17 mouse cellular contexts compared by ENCODE assay signal in genomic region chr7:99432863-99433262, GRCm38 (mm10). TPM values are rescaled to one million over a fixed set of nuclear protein-coding genes. Genes with fewer than 3 reads are reported as not detected.
DNase-seq lines count a peak whose midpoint lies in the region; ATAC-seq and TF ChIP-seq lines count a peak whose summit lies in the region.
"Had no signal": no experiment of that assay in that cellular context is flagged by ENCODE, and none has a peak within 500 bp of the region (broad histone marks: within the 10 kb centered on the region; RNA-seq: fewer than 3 reads in every experiment).

No protein-coding gene starts in this region.

- H3K4me1 ChIP-seq in hindbrain, embryonic 10.5 days (replicated peaks), result peaks cover 67% of the 10 kb centered on the region
- H3K4me1 ChIP-seq in hindbrain, embryonic 16.5 days (ENCODE audit: control insufficient read depth, insufficient read depth, low read depth, low read length), result peaks cover 10% of the 10 kb centered on the region
- peaks cover 63 to 93% of the 10 kb centered on the region in 2 experiments for H3K4me1 ChIP-seq in CH12.LX (ENCODE audit: control insufficient read depth in 1 of 2, insufficient read depth in 2 of 2)
- H3K4me1 ChIP-seq in forebrain, postnatal 0 days (ENCODE audit: insufficient read depth), result peaks cover 10% of the 10 kb centered on the region; the same call in 1 of the 2 replicates

- DNase-seq in hindbrain, embryonic 10.5 days (ENCODE audit: low spot score), result no peak
- peak; percentile 24 for DNase-seq in CD4-positive helper T cell, adult 2 months (ENCODE audit: low read depth, low spot score)
- DNase-seq in CH12.LX (ENCODE audit: extremely low read depth), result peak; percentile 64
- DNase-seq in forebrain, postnatal 0 days, result no peak
- no peak for DNase-seq in urinary bladder, adult 2 months (ENCODE audit: low spot score)
- no peak for DNase-seq in gastrocnemius, postnatal 10 days
- DNase-seq in embryo, embryonic 9.5 days (ENCODE audit: extremely low spot score), result no peak
- DNase-seq: adrenal gland, postnatal 10 days; cerebellum, adult 9-10 months; embryo, embryonic 11 days; kidney, adult 2 months; thymus, adult 2 months had no signal

- H3K9ac ChIP-seq in hindbrain, embryonic 16.5 days (ENCODE audit: low read depth, low read length), result no peak overlapping the region
- H3K9ac ChIP-seq in CH12.LX (ENCODE audit: insufficient read depth, low read depth), result no peak overlapping the region
- no peak overlapping the region for H3K9ac ChIP-seq in forebrain, postnatal 0 days
- H3K9ac ChIP-seq: limb, embryonic 12.5 days; liver, embryonic 15.5 days had no signal

- no peak for TF ChIP-seq RAD21 in CH12.LX (IDR thresholded peaks at IDR 0.05; ENCODE audit: low read depth, low read length)

- no peaks in the 10 kb centered on the region for H3K9me3 ChIP-seq in hindbrain, embryonic 10.5 days
- no peaks in the 10 kb centered on the region for H3K9me3 ChIP-seq in hindbrain, embryonic 16.5 days (ENCODE audit: control insufficient read depth, low read length)
- H3K9me3 ChIP-seq in CH12.LX (replicated peaks; ENCODE audit: low read length), result no peaks in the 10 kb centered on the region
- no peaks in the 10 kb centered on the region for H3K9me3 ChIP-seq in forebrain, postnatal 0 days (ENCODE audit: low read length)
- H3K9me3 ChIP-seq: hindbrain, embryonic 15.5 days; limb, embryonic 12.5 days; liver, embryonic 15.5 days had no signal

- H3K27me3 ChIP-seq in hindbrain, embryonic 10.5 days (ENCODE audit: insufficient read depth, poor library complexity, severe bottlenecking), result no peaks in the 10 kb centered on the region
- H3K27me3 ChIP-seq in hindbrain, embryonic 16.5 days (replicated peaks; ENCODE audit: control insufficient read depth, insufficient read depth, low read length), result no peaks in the 10 kb centered on the region
- no peaks in the 10 kb centered on the region for H3K27me3 ChIP-seq in CH12.LX (replicated peaks)
- no peaks in the 10 kb centered on the region for H3K27me3 ChIP-seq in forebrain, postnatal 0 days (ENCODE audit: insufficient read depth, low read length)
- H3K27me3 ChIP-seq: hindbrain, embryonic 15.5 days; liver, embryonic 15.5 days had no signal

- H3K79me2 ChIP-seq in CH12.LX (replicated peaks; ENCODE audit: control insufficient read depth, extremely low read depth, insufficient read depth, poor library complexity, severe bottlenecking), result no peaks in the 10 kb centered on the region

- no peak overlapping the region for H3K4me2 ChIP-seq in hindbrain, embryonic 16.5 days (ENCODE audit: low read length)
- no peak overlapping the region for H3K4me2 ChIP-seq in CH12.LX (ENCODE audit: insufficient read depth, low read depth, poor library complexity, severe bottlenecking)
- no peak overlapping the region for H3K4me2 ChIP-seq in forebrain, postnatal 0 days (ENCODE audit: low read depth)
- H3K4me2 ChIP-seq: hindbrain, embryonic 15.5 days; limb, embryonic 12.5 days; liver, embryonic 15.5 days had no signal

- WGBS in hindbrain, embryonic 10.5 days, result 91% methylated on average over 6 of the region's 6 CpGs
- WGBS in hindbrain, embryonic 16.5 days, result 94% methylated on average over 6 of the region's 6 CpGs
- 92% methylated on average over 6 of the region's 6 CpGs for WGBS in forebrain, postnatal 0 days

- TF ChIP-seq EP300 in CH12.LX (IDR thresholded peaks at IDR 0.05; ENCODE audit: low read length), result no peak

- TF ChIP-seq POLR2A in CH12.LX (IDR thresholded peaks at IDR 0.05; ENCODE audit: low read depth, low read length), result no peak

- dilution Hi-C loops in CH12.LX (cut with MboI; ENCODE audit: extremely low pct_ligation_motif_present, extremely low pct_unique_long_range_greater_than_20kb, low sequenced_read_pairs), result no loop called here

- TF ChIP-seq CTCF in CH12.LX (conservative IDR thresholded peaks at IDR 0.05 in 1 of 2, IDR thresholded peaks at IDR 0.05 in 1 of 2; ENCODE audit: low read depth in 2 of 2, low read length in 2 of 2), result no peak
- no peak for TF ChIP-seq CTCF in forebrain, postnatal 0 days (IDR thresholded peaks at IDR 0.05; ENCODE audit: low read depth)

- no peak for ATAC-seq in hindbrain, embryonic 16.5 days
- ATAC-seq in forebrain, postnatal 0 days, result no peak

- peak overlapping the region; percentile 51; the same call in 1 of the 2 replicates for H3K27ac ChIP-seq in hindbrain, embryonic 10.5 days
- no peak overlapping the region for H3K27ac ChIP-seq in hindbrain, embryonic 16.5 days (ENCODE audit: low read depth, low read length)
- H3K27ac ChIP-seq in CH12.LX (ENCODE audit: insufficient read depth, low read depth), result peak overlapping the region; percentile 37
- peak overlapping the region; percentile 68; the same call in 1 of the 2 replicates for H3K27ac ChIP-seq in forebrain, postnatal 0 days (ENCODE audit: low read depth, low read length)
- H3K27ac ChIP-seq: liver, embryonic 15.5 days had no signal

- H3K4me3 ChIP-seq in hindbrain, embryonic 10.5 days, result no peak overlapping the region
- H3K4me3 ChIP-seq in hindbrain, embryonic 16.5 days (ENCODE audit: low read length), result no peak overlapping the region
- peak overlapping the region in 1 of 3 experiments; percentile 19 for H3K4me3 ChIP-seq in CH12.LX (replicated peaks in 1 of 3; ENCODE audit: low read depth in 2 of 3, low read length in 2 of 3, poor library complexity in 1 of 3)
- no peak overlapping the region for H3K4me3 ChIP-seq in forebrain, postnatal 0 days (ENCODE audit: low read depth, low read length)
- H3K4me3 ChIP-seq: erythroblast, embryonic 14.5 days; hindbrain, embryonic 15.5 days; limb, embryonic 12.5 days; liver, embryonic 15.5 days had no signal

- H3K36me3 ChIP-seq in hindbrain, embryonic 10.5 days, result peaks cover 17% of the 10 kb centered on the region
- H3K36me3 ChIP-seq in hindbrain, embryonic 16.5 days (ENCODE audit: control insufficient read depth, insufficient read depth, low read length), result no peaks in the 10 kb centered on the region
- peaks cover 0 to 4% of the 10 kb centered on the region in 2 experiments for H3K36me3 ChIP-seq in CH12.LX (replicated peaks in 1 of 2; ENCODE audit: control insufficient read depth in 1 of 2, insufficient read depth in 1 of 2, low read length in 1 of 2)
- H3K36me3 ChIP-seq in forebrain, postnatal 0 days (ENCODE audit: insufficient read depth), result peaks cover 6% of the 10 kb centered on the region; the same call in 1 of the 2 replicates
- H3K36me3 ChIP-seq: hindbrain, embryonic 15.5 days; limb, embryonic 12.5 days; liver, embryonic 15.5 days had no signal

- in situ Hi-C loops in CH12.LX (cut with MboI; ENCODE audit: low pct_ligation_motif_present, low pct_unique_long_range_greater_than_20kb, low sequenced_read_pairs), result no loop called here

TF ChIP-seq in CH12.LX, 34 proteins besides CTCF, POLR2A, EP300 and RAD21 (continues in another document):
- no peak for TF ChIP-seq USF2 (conservative IDR thresholded peaks at IDR 0.05; ENCODE audit: low read depth, low read length)
- no peak for TF ChIP-seq JUN (IDR thresholded peaks at IDR 0.05; ENCODE audit: insufficient read depth, low read depth, low read length)
- no peak for TF ChIP-seq MEF2A (IDR thresholded peaks at IDR 0.05; ENCODE audit: borderline replicate concordance, low read depth, low read length)
- TF ChIP-seq SMC3 (IDR thresholded peaks at IDR 0.05; ENCODE audit: low read depth, low read length), result no peak
- TF ChIP-seq ELF1 (IDR thresholded peaks at IDR 0.05; ENCODE audit: low read depth, low read length), result peak; percentile 61
- no peak for TF ChIP-seq ZKSCAN1 (IDR thresholded peaks at IDR 0.05; ENCODE audit: borderline replicate concordance, low read depth, low read length)
- TF ChIP-seq IRF4 (IDR thresholded peaks at IDR 0.05; ENCODE audit: low read depth, low read length), result 0 out of 2 replicates have a peak, but pooled peaks have one; percentile 14
- TF ChIP-seq ZMIZ1 (IDR thresholded peaks at IDR 0.05; ENCODE audit: low read depth, low read length), result no peak
- TF ChIP-seq PAX5 (IDR thresholded peaks at IDR 0.05; ENCODE audit: low read length), result no peak
- TF ChIP-seq MYC (IDR thresholded peaks at IDR 0.05; ENCODE audit: low read depth, low read length), result no peak
- no peak for TF ChIP-seq E2F4 (IDR thresholded peaks at IDR 0.05; ENCODE audit: insufficient replicate concordance, low read depth, low read length)
- no peak for TF ChIP-seq HCFC1 (IDR thresholded peaks at IDR 0.05; ENCODE audit: low read depth, low read length)

RNA-seq across cellular contexts. Expression of gene Klhl35, which starts 32.9 kb away (rescaled TPM):
- 5.9 and 24.4 TPM in 2 replicates for polyA plus RNA-seq in hindbrain, embryonic 10.5 days (2016; fragmentation: Nextera tagmentation; extraction: Ambion mirVana)
- polyA plus RNA-seq in hindbrain, embryonic 16.5 days (2015; fragmentation: Nextera tagmentation; extraction: Ambion mirVana), result 0.54 and 1.6 TPM in 2 replicates
- total RNA-seq in CH12.LX (2012; rRNA removed), result not detected in 2 replicates
- total RNA-seq in CH12.LX (2014; rRNA removed), result not detected in 2 replicates
- polyA plus RNA-seq in CH12.LX (2012; ENCODE audit: insufficient read length, low read depth), result not detected in 2 replicates
- total RNA-seq in forebrain, postnatal 0 days (2014; rRNA removed), result 3.8 and 4.5 TPM in 2 replicates
- polyA plus RNA-seq in forebrain, postnatal 0 days (2015; fragmentation: Nextera tagmentation; extraction: Ambion mirVana), result 3.1 and 3.4 TPM in 2 replicates
- polyA plus RNA-seq in urinary bladder, adult 2 months (2012; rRNA removed), result 0.81 and 1.5 TPM in 2 replicates
- total RNA-seq in gastrocnemius, postnatal 10 days (2021), result under 1 TPM; 0.14 to 0.38 TPM
- polyA plus RNA-seq: erythroblast, embryonic 14.5 days had no signal

RNA-seq across cellular contexts. Expression of gene Rps3, which starts 50.7 kb away (rescaled TPM):
- polyA plus RNA-seq in hindbrain, embryonic 10.5 days (2016; fragmentation: Nextera tagmentation; extraction: Ambion mirVana), result 680 and 779 TPM in 2 replicates
- 398 and 428 TPM in 2 replicates for polyA plus RNA-seq in hindbrain, embryonic 16.5 days (2015; fragmentation: Nextera tagmentation; extraction: Ambion mirVana)
- total RNA-seq in CH12.LX (2012; rRNA removed) (2,320 and 2,484 TPM in 2 replicates), CH12.LX (2014; rRNA removed) (3,699 and 3,874 TPM in 2 replicates)
- polyA plus RNA-seq in CH12.LX (2012; ENCODE audit: insufficient read length, low read depth), result 1,738 and 1,898 TPM in 2 replicates
- 1,114 and 1,634 TPM in 2 replicates for total RNA-seq in forebrain, postnatal 0 days (2014; rRNA removed)
- 543 and 688 TPM in 2 replicates for polyA plus RNA-seq in forebrain, postnatal 0 days (2015; fragmentation: Nextera tagmentation; extraction: Ambion mirVana)
- 1,354 and 1,732 TPM in 2 replicates for polyA plus RNA-seq in urinary bladder, adult 2 months (2012; rRNA removed)
- 100 to 1,000 TPM; 362 to 382 TPM for total RNA-seq in gastrocnemius, postnatal 10 days (2021)

RNA-seq across cellular contexts. Expression of gene Gdpd5, which starts 51.6 kb away (rescaled TPM):
- 33.8 and 43.8 TPM in 2 replicates for polyA plus RNA-seq in hindbrain, embryonic 10.5 days (2016; fragmentation: Nextera tagmentation; extraction: Ambion mirVana)
- polyA plus RNA-seq in hindbrain, embryonic 16.5 days (2015; fragmentation: Nextera tagmentation; extraction: Ambion mirVana), result 36.9 and 43.8 TPM in 2 replicates
- 7.5 and 9.1 TPM in 2 replicates for total RNA-seq in CH12.LX (2012; rRNA removed)
- 2.4 and 2.8 TPM in 2 replicates for total RNA-seq in CH12.LX (2014; rRNA removed)
- polyA plus RNA-seq in CH12.LX (2012; ENCODE audit: insufficient read length, low read depth), result 7.0 and 9.0 TPM in 2 replicates
- 36.2 and 41.2 TPM in 2 replicates for total RNA-seq in forebrain, postnatal 0 days (2014; rRNA removed)
- polyA plus RNA-seq in forebrain, postnatal 0 days (2015; fragmentation: Nextera tagmentation; extraction: Ambion mirVana), result 30.9 and 38.2 TPM in 2 replicates
- 15.8 and 20.9 TPM in 2 replicates for polyA plus RNA-seq in urinary bladder, adult 2 months (2012; rRNA removed)
- total RNA-seq in gastrocnemius, postnatal 10 days (2021), result 1 to 10 TPM; 8.2 to 9.8 TPM

Comparison
In these comparisons a context has a peak if more than half of its experiments do, and no peak if none do; other contexts are left out.
1. DNase-seq: peak in CD4-positive helper T cell, adult 2 months (single experiment) and CH12.LX (single experiment); none in hindbrain, embryonic 10.5 days (single experiment), forebrain, postnatal 0 days (single experiment), urinary bladder, adult 2 months (single experiment), gastrocnemius, postnatal 10 days (single experiment) and embryo, embryonic 9.5 days (single experiment).